Mouse (Mus musculus): ENCODE measurements around the gene Pkd1l1.

The Pkd1l1 gene

DNA sequence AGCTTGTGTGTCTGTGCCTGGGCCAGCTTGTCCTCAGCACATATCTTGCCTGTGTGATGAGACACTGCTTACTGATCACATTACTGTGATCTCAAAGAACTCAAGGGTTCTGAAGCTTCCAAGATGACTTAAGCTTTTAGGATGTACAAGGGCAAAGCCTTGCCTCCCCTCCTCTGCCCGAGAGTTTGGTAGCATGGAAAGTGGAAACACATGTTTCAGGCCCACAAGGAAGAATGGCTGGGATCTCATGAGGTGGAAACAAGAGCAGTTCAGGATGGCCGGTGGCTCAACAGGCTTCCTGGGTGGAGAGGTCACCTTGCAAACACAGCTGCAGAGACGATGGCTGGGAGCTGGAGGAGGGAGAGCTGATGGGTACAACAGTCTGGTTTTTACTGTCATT, 147.0 kb downstream of the Pkd1l1 start:
- in situ Hi-C loops (cut with MboI, MseI), result no loop called here

GRCm38 (mm10) chr11:8825413-8825812, 147.7 kb downstream of the Pkd1l1 start:
- in situ Hi-C loops (cut with MboI, MseI), result no loop called here

GRCm38 (mm10) chr11:8821403-8821802, 151.7 kb downstream of the Pkd1l1 start:
- in situ Hi-C loops (cut with MboI, MseI), result no loop called here

GRCm38 (mm10) chr11:8817376-8817775, 155.7 kb downstream of the Pkd1l1 start:
- in situ Hi-C loops (cut with MboI, MseI), result no loop called here

DNA sequence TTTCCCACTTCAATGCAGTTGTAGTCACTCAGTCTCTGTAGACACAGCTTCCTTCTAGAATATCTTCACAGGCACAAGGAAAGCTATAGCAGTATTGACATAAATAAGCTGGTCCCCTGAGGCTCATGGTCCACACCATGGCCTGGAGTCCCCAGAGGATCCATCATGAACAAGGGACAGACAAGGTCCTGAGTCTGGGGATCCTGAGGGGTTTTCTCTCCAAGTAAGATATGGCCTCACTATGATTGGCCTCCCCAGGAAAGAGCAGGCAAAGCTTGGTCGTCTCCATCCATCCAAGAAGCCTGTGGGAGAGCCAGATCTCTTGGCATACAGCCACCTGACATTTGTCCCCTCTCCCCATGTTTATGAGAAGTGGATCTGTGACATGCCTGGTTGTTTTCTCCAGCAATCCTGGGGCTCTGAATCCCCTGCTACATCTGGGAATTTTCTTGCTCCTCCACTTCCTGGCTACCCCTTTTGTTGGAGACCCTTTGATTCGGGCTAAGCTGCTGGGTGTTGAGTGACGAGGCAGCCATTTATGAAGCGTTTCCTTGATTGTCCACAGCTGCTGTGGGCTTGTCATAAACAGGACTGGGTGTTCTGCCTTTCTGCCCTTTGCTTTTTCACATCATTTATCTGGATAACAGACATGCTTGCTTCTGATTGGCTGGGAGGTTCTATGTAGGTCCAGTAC, 158.8 kb downstream of the Pkd1l1 start:
- in situ Hi-C loops (cut with MboI, MseI), result no loop called here

DNA sequence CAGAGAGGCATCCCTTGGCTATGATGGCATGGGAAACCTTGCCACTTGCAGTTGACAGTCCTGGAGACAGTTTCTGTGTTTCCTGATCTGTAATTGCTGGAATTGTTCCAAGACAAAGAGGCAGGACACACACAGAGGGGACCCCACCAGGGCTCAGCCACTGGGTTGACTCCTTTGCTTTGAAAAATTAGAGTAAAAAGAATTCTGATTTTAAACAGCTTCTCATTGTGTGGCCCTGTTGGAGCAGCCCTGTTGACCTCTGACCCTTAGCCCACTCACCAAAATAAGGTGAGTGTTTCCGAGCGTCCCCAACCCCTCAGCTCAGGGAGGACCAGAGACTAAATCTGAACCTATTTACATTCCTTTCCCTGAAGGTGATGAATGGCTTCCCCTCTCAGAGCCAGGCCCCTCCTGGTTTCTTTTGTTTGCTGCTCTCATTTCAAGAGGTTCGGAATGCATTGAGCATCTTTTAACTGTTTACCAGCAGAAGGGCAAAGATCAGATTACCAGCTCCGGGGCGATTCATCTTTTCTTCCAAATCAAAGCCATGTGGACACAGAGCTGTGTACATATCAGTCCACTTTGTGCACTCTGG, 161.5 kb downstream of the Pkd1l1 start:
- in situ Hi-C loops (cut with MboI, MseI), result no loop called here

- in situ Hi-C loops (cut with MboI, MseI), result no loop called here
Observed at GRCm38 (mm10) chr11:8809644-8810043, 163.4 kb downstream of the Pkd1l1 start.

DNA sequence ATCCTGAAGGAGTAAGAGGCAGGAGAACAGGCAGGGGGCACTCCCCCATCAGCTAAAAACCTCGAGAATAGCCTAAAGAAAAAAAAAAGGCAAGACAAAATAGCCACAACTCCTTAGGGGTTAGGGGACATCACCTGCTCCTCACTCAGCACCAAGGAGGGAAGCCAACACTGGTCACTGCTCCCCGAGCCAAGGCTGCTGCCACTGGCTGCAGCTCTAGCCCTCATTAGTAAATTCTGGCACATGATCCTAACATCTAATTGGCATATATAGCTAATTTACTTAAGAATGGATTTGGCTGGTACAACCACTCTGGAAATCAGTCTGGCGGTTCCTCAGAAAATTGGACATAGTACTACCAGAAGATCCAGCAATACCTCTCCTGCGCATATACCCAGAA, 166.1 kb downstream of the Pkd1l1 start:
- in situ Hi-C loops (cut with MboI, MseI), result no loop called here

- in situ Hi-C loops (cut with MboI, MseI), result no loop called here
Observed at GRCm38 (mm10) chr11:8804178-8804577, 168.9 kb downstream of the Pkd1l1 start.

- in situ Hi-C loops (cut with MboI, MseI), result loop anchor here (25.0 kb wide), 1 partner anchor 1885 kb away; no protein-coding TSS in a partner anchor
Observed at GRCm38 (mm10) chr11:8797486-8797885, 175.6 kb downstream of the Pkd1l1 start.

GRCm38 (mm10) chr11:8795031-8795430, 178.0 kb downstream of the Pkd1l1 start:
- in situ Hi-C loops (cut with MboI, MseI), result loop anchor here (25.0 kb wide), 1 partner anchor 1883 kb away; no protein-coding TSS in a partner anchor

DNA sequence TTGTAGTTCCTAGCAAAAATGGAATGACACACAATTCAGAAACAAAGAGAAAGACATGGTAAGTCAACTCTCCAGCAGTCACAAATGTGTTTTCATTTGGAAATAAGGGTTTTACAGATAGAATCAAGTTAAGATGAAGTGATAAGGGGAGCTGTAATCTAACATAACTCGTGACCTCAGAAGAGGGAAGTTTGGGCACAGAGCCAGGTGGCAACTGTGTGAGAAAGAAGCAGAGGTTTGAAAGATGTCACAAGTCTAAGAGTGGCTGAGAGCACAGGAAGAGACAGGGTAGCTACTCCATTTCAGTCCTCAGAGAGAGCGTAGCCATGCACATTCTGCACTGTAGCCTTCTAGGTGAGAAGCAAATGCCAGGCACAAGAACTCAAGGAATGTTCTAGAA, 180.9 kb downstream of the Pkd1l1 start:
- in situ Hi-C loops (cut with MboI, MseI), result loop anchor here (25.0 kb wide), 1 partner anchor 1880 kb away; no protein-coding TSS in a partner anchor

GRCm38 (mm10) chr11:8789186-8789585, 183.9 kb downstream of the Pkd1l1 start:
- in situ Hi-C loops (cut with MboI, MseI), result loop anchor here (25.0 kb wide), 1 partner anchor 1877 kb away; no protein-coding TSS in a partner anchor

DNA sequence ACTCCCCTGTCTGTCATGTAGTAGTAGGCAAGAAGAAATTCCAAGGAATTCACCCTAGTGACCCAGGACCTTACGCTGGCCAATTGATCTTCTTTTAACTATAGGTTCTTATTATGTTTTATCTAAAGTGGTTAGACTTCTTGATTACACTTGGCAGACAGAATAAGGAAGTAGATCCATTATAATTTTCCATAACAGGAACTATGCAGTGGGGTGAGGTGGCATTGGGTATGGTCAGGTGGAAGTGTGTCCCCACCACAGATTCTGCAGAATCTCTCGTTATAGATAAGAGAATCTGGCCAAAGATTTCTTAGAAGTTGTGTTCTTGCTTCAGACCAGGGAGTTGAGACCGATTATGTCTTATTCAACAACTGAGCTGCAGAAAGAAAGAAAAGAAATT, 185.5 kb downstream of the Pkd1l1 start:
- in situ Hi-C loops (cut with MboI, MseI), result loop anchor here (25.0 kb wide), 1 partner anchor 1875 kb away; no protein-coding TSS in a partner anchor

- in situ Hi-C loops (cut with MboI, MseI), result loop anchor here (25.0 kb wide), 1 partner anchor 1872 kb away; no protein-coding TSS in a partner anchor
Observed at GRCm38 (mm10) chr11:8784413-8784812, 188.7 kb downstream of the Pkd1l1 start.

DNA sequence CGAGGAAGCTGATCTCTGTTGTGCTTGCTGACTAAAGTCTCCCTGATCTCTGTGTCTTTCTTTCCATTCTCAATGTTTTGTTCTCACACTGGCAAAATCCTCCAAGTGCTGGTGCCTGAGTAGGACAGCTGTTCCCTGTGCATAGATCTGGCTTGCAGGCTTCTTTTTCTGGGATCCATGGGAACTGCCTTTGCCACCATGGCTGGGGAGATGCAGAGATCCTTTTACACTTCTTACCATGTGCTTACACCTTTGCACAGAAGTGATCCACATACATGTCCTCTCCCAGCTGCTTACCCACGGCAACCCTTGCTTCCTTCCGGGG, 191.0 kb downstream of the Pkd1l1 start:
- in situ Hi-C loops (cut with MboI, MseI), result loop anchor here (25.0 kb wide), 1 partner anchor 1870 kb away; no protein-coding TSS in a partner anchor

GRCm38 (mm10) chr11:8781308-8782140, 191.5 kb downstream of the Pkd1l1 start:
- in situ Hi-C loops (cut with MboI, MseI), result loop anchor here (25.0 kb wide), 1 partner anchor 1869 kb away; no protein-coding TSS in a partner anchor

- in situ Hi-C loops (cut with MboI, MseI), result loop anchor here (25.0 kb wide), 1 partner anchor 1867 kb away; no protein-coding TSS in a partner anchor
Observed at GRCm38 (mm10) chr11:8779427-8779826, 193.6 kb downstream of the Pkd1l1 start.
